Mouse (Mus musculus): Measurements from ENCODE around the gene Lrrc36.

Lrrc36 gene

DNA sequence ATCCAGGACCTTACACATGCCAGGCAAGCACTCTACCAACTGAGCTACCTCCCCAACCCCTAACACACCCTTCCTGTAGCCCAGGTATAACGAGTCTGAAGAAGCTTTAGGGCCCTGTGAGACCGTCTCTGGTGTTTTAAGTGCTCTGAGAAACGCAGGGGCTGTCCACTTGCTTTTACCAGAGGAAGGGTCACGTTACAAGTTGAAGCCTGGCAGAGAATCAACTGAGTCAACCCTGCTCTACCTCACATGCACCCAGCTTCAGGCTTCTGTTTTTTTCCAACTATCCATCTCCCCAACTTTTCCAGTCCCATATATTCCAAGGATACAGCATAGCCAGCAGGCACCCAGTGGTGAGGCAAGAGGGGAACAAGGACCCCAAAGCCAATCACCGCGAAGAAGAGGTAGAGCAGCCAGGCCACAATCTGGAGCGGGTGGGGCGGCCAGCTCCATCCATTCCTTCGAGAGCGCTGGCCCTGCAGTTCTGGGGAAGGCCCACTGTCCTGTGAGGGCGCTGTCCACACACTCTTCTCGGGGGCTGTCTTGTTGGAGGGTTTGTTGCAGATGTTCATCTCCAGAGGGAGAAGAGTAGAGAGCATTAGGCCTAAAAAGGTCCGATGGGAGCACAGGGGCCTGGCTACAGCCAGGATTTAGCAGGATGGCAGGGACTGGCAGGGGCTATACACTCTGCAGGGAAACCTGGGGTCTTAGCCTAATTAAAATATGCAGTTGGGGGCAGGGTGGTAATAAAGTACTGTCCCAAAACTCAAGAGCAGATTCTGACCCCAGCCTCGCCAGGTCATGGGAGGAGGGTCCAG, 70.0 kb downstream of the Lrrc36 start:
- in situ Hi-C loops (cut with MseI, MboI): no loop called here

- in situ Hi-C loops (cut with MseI, MboI): no loop called here
These were observed 70.6 kb downstream of the Lrrc36 start for GRCm38 (mm10) chr8:105484030-105484368.

GRCm38 (mm10) chr8:105484392-105484791, 71.0 kb downstream of the Lrrc36 start:
- in situ Hi-C loops (cut with MseI, MboI): no loop called here

DNA sequence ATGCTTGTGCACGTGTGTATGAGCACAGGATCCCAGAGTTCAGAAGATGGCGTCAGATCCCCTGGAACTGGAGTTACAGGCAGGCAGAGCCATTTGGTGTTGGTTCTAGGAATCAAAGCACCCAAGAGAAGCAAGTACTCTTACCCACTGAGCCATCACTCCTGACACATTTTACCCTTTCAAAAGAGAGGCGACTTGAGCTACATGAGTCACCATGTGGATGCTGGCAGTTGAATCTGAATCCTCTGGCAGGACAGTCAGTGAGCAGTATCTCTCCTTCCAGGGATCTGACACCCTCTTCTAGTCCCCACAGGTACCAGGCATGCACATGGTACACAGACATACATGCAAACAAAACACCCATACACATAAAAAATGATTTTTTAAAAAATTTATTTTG, 74.7 kb downstream of the Lrrc36 start:
- in situ Hi-C loops (cut with MseI, MboI): no loop called here

DNA sequence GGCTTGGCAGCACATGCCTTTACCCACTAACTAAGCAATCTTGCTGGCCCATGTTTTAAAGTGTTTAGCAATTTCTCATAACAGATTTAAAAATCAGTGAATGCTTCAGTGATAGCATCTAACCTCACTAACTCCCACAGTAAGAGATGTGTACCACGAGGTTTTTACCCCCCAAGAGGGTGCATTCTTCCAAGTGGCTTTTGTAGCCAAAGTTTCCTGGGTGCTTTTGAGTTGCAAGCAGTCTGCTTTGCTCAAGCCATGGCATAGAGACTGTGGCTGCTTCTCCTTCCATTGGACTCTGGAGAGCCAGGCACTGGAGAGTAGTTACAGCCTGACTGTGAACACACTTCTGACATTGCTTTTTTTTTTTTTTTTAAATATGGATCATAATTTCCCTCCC, 75.9 kb downstream of the Lrrc36 start:
- in situ Hi-C loops (cut with MseI, MboI): no loop called here

DNA sequence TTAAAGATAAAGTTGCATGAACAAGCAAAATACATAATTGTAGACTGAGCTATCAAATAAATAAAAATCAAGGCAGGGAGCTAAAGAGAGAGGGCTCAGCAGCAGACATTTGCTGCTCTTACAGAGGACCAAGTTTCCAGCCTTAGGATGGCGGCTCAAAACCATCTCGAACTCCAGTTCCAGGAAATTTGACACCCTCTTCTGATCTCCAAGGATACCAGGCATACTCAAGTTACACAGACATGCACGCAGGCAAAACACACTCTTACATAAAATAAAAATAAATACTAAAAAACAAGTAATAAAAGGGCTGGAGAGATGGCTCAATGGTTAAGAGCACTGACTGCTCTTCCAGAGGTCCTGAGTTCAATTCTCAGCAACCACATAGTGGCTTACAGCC, 80.1 kb downstream of the Lrrc36 start:
- in situ Hi-C loops (cut with MseI, MboI): no loop called here

GRCm38 (mm10) chr8:105494566-105494965, 81.2 kb downstream of the Lrrc36 start:
- in situ Hi-C loops (cut with MseI, MboI): no loop called here

GRCm38 (mm10) chr8:105495350-105496302, 82.3 kb downstream of the Lrrc36 start:
- in situ Hi-C loops (cut with MseI, MboI): no loop called here

- in situ Hi-C loops (cut with MseI, MboI): no loop called here
These were observed 83.2 kb downstream of the Lrrc36 start, which contains the start of gene Zdhhc1 for GRCm38 (mm10) chr8:105496439-105497180. Gene Zdhhc1, minus strand, starts transcription at chr8:105496902.

DNA sequence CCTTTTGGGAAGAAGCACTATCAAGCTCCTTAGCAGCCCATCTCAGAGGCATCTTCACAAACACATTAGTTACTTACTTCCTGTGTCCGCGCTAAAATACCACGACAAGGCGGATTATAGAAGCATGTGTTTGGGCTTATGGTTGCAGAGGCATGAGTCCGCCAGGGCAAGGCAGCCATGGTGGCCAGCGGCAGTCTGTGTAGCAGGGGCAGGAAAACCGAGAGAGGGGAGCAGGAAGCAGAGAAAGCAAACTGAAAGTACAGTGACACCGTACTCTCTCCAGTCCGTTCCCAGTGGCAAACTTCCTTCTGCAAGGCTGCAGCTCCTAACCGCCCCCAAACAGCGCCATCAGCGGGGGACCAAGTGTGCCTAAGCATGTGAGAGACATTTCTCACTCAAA, 86.4 kb downstream of the Lrrc36 start:
- in situ Hi-C loops (cut with MseI, MboI): no loop called here

GRCm38 (mm10) chr8:105504617-105505016, 91.2 kb downstream of the Lrrc36 start:
- in situ Hi-C loops (cut with MseI, MboI): no loop called here

- in situ Hi-C loops (cut with MseI, MboI): no loop called here
These were observed 93.6 kb downstream of the Lrrc36 start for GRCm38 (mm10) chr8:105506977-105507376.

DNA sequence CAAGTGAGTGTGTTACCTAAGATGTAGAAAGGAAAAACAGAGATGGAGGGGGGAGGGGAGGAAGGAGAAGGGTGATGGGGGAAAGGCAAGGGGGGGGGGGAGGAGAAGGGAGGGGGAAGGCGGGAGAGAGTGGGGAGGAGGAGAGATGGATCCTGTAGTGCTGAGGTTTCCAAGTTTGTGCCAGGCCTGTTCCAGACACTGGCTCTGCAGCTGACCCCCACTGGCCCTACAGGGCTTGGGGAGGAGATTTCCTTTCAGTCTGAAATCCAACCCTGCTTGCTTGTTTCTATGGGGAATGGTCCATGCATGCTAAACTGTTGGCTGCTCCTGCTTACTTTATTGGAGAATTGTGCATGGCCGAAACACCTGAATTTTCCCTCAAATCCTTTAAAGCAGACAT, 95.4 kb downstream of the Lrrc36 start:
- in situ Hi-C loops (cut with MseI, MboI): no loop called here

- in situ Hi-C loops (cut with MseI, MboI): no loop called here
These were observed 96.8 kb downstream of the Lrrc36 start for GRCm38 (mm10) chr8:105509997-105510735.

All from mouse trophoblast stem cell (cell line).